Mouse (Mus musculus) olfactory bulb, adult 2 months (tissue): ENCODE data around the gene Bbs5.

ENCODE experiments used
- CTCF ChIP-seq: fragments of 200-500 bp; IDR thresholded peaks from 2 replicates; pipeline ENCODE4 v1.5.1; 2012; ENCODE audit warnings: low read depth, mild to moderate bottlenecking, low read length, moderate library complexity; ENCODE audit not compliant: insufficient read depth
- POLR2A ChIP-seq: fragments of 200-500 bp; IDR thresholded peaks from 2 replicates; pipeline ENCODE4 v1.6.1; 2012; ENCODE audit warnings: mild to moderate bottlenecking, low read depth, low read length, moderate library complexity; ENCODE audit not compliant: insufficient read depth

- TF ChIP-seq CTCF (no peak), POLR2A (no peak)
These were observed 11.2 kb upstream of the Bbs5 start for GRCm38 (mm10) chr2:69635807-69636206.
